Mouse (Mus musculus) layer of hippocampus, adult 9-11 months (tissue): ENCODE measurements around the gene Thada.
"Not testable (repeated sequence)": the region's sequence is repeated elsewhere in the genome, so short reads cannot be mapped to it uniquely, and the experiment has no call there.

Source experiments
- DNase-seq: peaks from one replicate; pipeline ENCODE4 v3.0.0; 2022

The Thada gene

DNA sequence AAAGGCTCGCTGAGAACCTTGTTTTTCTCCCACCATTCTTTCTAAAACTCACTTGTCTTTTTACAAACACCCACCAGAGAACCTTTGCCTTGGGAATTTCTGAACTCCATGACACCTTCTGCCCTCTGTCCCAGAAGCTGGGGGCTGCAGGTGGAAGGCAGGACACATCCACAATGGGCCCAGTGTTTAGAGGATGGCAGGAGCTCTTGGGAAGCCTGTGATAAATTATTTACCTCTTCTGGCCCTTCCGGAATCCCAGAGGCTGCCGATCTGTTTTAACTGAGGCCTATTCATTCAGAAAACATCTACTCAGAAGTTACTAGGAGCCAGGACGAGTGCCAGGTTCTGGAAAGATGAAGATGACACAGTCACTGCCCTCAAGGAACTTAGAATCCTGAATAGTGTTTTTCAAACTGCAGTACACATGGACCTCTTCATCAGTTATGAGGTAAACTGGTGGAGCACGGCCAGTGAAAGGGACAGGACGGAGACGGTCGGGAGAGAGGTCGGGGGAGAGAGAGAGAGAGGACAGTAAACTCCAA is 209.7 kb downstream of the Thada start:
- DNase-seq: no peak

DNA sequence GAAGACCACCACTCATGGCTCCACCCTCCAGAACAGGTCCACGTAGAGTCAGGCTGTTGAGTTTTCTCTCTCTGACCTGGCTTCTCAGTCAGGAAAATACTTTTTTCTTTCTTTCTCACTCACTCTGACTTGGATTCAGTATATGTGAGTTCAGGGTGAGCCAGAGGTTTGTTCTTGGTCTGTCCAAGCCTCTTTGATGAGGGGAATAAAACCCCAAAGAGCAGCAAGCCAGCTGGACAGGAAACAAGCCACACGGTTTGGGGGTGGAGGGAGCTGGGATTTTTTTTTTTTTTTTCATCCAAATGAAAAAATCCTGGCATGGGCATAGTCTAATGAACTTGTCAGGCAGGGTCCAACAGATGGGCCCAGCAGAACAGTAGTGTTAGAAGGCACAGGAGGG is 210.2 kb downstream of the Thada start:
- no peak for DNase-seq

DNA sequence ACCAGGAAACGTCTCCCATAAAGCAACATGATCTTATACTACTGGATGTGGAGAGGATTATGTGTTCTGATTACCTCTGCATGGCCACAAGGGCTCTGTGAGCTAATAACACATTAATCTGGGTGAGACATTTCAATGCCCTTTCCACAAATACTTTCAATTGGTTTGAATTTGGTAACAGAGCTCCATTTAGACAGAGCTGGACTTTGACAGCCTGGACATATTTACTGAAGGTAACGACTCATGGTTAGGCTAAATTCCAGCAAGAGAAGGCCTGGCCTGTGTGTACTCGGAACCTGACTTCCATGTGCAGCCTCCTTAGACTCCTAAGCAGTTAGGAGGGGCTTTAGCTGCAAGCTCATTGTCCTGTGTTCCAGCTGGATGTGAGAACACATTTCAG is 214.6 kb downstream of the Thada start:
- no peak for DNase-seq

DNA sequence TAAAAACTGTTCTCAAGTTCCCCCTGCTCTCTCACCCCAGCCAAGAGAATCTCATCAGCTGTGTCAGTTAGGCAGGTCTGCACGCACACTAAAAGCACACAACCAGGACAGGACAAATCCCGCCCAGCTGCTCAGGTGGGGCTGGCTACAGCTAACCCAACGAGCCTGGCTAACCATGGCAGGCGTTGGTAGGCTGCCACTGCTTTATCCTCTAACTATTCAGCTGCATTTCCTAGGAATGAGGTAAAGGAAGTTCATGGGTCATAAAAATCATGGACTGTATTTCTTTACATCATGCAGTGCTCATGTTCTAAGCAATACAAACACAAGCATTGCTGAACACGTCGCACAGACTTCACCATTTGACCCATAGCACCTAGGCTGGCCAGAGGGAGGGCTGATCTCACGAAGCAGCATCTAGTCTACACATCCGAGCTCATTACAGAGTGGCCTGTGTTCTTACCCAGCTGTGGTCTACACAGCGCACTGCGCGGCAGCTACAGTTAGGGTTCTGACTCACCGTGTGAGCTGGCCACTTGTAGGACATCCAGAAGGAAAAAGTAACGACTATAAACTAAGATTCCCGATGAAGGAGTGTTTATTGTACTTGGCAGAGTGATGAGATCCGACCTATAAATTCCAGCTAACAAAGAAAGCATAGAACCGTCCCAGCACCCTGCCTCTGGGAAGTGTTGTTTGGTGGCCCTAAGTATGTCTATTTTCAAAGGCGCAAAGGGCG is 221.7 kb downstream of the Thada start:
- DNase-seq: no peak

DNA sequence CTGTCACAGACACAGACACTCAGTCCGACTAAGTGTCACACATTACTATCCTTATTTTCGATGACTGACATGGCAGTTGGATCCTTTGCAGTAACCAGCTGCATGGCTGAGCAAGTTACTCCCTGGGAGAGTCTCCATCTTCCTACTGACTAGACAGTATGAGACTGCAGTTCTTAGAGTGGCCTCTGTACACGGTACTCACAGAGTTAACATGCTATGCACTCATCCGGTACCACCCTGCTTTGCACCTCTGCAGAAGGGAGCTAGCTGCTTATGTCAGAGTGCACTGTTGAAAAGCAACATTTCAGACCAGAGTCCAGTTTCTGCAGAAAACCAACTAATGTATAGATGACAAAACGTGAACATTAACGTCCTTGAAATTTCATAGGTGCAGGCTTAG is 222.2 kb downstream of the Thada start:
- no peak for DNase-seq

DNA sequence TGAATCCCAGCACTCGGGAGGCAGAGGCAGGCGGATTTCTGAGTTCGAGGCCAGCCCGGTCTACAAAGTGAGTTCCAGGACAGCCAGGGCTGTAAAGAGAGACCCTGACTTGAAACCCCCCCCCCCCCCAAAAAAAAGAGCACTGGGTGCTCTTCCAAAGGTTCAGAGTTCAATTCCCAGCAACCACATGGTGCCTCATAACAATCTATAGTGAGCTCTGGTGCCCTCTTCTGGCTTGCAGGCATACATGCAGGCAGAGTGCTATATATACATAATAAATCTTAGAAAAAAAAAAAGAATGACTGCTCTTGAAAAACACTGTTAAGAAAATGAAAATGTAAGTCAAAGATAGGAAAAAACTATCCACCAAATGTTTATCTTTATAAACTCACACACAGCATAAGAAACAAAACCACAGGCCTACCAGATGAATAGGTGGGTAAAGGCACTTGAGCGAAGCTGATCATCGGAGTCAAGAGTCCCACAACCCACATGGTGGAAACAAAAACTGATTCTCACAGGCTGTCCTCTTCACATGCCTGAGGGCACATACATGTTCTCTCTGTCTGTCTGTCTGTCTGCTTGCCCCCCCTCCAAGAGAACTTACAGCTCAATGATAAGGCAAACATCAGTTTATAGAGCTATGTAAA is 224.6 kb downstream of the Thada start:
- DNase-seq: no peak

DNA sequence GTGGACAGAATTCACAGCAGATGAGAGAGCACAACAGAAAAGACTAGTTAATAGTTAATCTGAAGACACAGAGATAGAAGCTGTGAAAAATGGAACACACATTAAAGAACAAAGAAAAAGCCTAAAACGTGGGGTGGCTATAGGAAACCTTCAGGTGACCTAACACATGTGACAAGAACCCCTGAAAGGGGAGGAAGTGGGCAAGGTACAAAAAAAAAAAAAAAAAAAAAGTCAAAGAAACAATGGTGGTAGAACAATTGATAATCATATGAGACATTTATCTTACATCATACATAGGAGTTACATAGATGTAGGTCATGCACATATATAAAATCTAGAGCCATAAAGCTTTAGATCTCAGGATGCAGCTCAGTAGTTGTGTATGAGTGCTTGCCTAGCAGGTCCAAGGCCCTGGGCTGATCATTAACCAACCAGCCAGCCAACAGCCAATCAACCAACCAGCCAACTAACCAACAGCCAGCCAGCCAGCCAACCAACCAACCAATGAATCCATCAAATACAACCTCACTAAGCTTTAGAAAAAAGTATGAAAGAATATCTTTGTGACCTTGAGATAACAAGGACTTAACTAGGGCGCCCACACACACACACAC is 226.2 kb downstream of the Thada start:
- DNase-seq: no peak

DNA sequence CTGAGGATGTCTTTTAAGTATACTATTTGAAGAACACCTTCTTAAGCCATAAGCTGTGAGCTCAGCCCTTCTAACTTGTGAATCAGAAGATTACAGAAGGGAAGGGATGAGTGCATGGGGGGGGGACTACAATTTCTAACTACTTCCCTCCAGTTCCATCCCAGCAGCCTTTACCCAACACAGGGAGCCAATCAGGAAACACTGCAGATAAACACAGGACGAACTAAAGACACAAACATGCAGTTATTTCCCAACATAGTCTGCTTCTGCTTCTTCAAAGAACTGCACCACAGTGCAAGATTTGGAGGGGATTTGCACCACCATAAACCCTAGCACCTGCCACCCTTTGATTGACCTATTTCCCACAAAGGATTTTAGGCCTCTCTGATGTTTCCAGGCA is 227.8 kb downstream of the Thada start:
- DNase-seq: no peak

DNA sequence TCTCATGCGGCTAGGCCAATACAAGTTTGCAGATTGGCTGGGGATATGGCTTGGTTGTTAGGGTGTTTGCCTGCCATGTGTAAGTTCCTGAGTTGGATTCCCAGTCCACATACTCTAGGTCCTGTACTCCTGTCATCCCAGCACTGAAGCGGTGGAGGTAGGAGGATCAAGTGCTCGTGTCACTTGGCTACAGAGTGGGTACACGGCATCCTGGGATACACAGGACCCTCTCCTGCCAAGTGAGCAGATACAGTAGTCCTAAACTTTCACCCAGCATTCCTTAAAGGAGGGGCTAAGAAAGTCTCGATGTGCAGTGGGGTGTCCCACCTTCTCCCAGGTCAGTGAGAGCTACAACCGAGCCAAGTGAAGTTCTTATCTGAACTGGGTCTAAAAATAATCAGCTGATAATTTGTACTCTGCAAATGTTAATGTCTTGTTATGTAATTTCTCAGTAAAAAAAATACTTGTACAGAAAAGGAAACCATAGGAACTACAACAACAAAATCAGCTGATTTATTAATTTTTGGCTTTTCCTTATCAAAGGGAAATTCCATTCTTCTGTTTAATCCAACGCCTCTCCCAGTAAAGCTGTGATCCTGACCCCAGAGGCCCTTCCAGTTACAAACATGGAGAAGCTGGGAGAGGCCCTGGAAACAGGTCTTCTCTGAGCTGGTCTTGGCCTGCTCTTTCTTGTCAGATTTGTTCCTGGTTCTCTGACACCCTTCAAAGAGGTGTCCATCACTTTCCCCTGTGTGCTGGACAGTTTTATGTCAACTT is 229.0 kb downstream of the Thada start:
- DNase-seq: no peak

DNA sequence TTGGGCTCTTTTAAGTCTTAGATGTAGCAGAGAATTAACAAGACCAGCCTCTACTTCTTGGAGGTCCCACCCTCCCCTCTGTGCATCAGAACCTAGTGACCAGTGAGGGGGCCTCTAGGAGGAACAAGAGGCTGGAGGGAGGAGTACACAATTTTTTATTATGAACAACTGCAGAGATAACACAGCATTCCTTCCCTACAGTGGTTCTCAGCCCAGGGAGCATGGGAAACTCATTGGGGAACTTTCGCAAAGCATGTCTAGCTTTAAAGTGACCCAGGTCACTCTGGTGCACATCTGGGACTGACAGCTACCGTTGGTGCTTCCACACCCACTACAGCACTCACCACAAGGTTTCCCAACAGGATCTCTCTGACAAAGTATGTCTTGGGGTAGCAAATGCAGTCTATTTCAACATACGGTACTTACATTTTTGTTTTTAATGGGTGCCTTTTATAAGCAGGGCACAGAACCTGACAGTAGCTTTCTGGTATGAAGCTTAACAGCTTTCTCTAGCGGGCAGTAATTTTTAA is 230.5 kb downstream of the Thada start:
- DNase-seq: no peak

DNA sequence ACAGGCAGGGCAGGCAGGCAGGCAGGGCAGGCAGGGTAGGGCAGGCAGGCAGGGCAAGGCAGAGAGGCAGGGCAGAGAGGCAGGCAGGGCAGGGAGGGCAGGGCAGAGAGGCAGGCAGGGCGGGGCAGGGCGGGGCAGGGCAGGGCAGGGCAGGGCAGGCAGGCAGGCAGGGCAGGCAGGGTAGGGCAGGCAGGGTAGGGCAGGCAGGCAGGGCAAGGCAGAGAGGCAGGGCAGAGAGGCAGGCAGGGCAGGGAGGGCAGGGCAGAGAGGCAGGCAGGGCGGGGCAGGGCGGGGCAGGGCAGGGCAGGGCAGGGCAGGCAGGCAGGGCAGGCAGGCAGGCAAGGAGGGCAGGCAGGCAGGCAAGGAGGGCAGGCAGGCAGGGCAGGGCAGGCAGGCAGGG is 231.2 kb downstream of the Thada start:
- DNase-seq: not testable (repeated sequence)

DNA sequence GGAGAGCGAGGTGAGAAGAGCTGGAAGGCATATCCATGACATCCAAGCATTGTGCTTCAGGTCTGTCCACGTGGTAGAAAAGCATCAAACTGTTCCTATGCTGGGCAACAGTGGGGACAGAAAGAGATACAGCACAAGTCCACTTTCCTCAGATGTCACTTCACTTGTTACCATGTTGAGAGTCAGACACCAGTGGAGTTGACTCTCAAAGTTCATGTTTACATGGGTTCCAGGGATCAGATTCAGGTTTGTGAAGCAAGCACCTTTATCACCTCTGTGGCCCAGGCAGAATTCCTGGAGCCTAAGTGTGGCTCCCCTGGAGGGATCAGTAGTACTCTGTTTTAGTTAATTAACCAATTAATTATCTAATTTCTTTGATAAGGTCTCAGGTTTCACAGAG is 232.2 kb downstream of the Thada start:
- DNase-seq: no peak

DNA sequence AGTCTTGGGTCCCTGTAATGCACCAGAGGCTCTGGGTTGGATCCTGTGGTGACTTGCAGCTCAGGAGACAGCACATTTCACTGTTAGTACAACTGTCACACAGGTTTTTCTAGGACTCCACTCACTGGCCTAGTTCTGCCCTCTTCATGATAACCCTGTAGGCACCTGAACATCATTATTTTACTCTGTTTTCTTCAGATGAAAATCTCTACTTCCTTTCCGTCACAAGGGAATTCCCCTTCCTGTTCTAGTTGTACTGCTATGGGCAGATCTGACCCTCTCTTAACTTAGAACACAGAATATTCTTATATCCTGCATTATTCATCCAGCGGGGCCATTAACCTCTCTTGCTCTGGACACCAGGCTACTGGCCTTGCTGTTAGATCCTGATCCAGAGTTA is 234.6 kb downstream of the Thada start:
- DNase-seq: no peak

DNA sequence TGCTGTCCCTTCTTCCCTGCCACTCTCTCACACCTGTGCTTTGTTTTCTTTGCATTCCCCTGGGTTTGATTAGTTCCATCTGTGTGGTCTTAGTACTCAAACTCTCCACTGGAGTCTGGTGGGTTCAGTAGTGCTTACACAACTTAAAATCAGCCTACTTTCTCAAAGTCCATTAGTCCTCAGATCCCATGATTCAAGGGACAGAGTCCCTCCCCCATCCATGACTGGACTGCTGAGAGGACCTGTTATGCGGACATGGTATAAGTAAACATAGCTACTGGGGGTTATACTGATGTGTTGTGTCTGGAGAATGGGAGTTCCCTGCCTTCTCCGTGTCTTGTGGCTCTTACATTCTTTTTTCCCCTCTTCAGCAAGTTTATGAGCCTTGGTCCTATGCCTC is 237.8 kb downstream of the Thada start:
- DNase-seq: no peak

DNA sequence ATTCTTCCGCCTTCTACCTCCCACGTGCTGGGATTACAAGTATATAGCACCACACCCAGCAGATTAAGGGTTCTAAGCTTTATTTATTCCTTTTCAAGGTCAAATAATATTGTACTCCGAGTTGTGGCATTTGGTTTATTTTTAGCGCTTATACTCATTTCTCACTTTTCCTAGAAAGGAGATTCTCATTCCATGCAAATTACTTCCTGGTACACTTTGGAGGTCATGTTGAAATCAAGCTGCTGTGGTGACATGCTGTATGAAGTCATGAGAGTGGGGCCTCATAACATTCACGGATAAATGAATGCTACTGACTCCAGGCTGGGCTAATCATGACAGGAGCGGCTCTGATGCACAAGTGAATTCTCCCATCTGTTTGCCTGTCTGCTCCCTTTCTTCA is 239.3 kb downstream of the Thada start:
- DNase-seq: no peak

DNA sequence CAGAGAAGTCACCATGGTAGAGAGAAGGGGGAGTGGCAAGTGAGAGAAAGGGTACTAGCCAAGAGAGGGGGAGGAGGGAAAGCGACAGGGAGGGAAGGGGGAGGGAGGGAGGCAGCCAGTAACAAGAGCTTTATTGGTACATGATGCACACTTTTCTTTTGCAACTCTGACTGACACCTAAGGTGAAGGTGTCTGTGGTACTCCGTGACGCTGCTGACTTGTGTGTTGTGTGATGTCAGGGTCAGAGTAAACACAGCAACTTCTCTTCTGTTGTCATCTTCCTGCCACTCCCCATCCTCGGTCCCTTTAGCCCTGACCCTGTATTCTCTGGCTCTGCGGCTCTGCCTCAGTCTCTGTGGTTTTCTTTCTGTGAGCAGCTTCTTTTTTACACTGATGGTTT is 239.8 kb downstream of the Thada start:
- DNase-seq: no peak

DNA sequence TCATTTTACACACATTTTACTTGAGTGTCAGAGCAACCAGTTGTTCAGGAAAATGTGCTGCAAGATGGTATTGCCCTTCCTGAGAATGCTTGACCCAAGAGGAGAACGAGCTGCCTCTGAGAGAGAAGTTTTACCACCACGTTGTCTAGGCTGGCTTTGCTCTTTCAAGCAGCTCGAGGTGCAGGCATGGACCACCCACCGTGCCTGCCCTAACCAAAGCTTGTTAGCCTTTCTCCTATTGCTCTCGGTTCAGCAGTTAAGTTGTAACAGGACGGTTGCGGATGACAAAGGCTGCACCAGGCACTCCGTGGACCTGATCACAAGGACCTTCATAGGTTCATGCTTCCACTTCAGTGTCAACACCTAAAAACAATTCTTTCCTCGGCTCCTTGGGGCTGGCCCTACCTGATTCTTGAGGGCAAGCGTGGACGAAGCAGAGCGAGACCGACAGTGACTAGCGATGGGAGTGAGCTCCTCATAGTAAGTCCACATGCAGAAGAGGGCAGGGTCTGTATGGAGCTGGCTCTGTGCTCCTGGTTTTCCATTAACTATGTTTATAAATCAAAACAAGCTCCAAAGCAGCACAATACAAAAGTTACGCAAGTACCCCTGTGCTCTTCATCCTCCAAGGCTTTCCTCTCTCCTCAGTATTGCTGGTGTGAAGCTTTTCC is 241.7 kb downstream of the Thada start:
- DNase-seq: no peak

DNA sequence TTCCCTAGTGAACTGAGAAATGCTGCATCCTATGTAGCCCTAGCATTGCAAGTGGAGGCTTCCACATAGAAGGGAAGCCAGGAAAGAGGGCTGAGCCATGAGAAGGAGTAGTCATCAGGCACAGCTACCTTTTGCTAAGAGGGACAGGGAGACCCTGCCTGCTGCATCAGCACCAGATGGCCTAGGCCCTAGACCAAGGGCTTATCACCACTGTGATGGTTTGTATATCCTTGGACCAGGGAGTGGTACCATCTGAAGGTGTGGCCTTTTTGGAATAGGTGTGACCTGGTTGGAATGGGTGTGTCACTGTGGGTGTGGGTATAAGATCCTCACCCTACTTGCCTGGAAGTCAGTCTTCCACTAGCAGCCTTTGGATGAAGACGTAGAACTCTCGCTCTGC is 247.2 kb downstream of the Thada start:
- DNase-seq: not testable (repeated sequence)

DNA sequence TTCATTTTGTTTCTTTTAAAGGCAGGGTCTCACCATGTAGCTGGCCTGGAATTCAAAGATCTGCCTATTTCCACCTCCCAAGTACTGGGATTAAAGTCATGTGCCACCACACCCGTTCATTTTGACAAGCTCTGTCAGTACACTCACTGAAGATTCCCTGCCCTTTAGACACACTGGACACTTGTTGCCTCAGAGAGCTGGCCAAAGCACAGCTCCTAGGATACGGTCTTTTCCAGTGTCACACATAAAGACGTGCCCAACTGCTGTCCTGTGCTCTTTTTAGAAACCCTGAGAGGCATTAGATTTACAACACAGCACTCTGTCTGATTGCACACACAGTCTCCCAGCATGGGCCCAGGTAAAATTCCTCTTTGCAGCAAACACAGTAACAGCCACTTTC is 248.3 kb downstream of the Thada start:
- DNase-seq: no peak

DNA sequence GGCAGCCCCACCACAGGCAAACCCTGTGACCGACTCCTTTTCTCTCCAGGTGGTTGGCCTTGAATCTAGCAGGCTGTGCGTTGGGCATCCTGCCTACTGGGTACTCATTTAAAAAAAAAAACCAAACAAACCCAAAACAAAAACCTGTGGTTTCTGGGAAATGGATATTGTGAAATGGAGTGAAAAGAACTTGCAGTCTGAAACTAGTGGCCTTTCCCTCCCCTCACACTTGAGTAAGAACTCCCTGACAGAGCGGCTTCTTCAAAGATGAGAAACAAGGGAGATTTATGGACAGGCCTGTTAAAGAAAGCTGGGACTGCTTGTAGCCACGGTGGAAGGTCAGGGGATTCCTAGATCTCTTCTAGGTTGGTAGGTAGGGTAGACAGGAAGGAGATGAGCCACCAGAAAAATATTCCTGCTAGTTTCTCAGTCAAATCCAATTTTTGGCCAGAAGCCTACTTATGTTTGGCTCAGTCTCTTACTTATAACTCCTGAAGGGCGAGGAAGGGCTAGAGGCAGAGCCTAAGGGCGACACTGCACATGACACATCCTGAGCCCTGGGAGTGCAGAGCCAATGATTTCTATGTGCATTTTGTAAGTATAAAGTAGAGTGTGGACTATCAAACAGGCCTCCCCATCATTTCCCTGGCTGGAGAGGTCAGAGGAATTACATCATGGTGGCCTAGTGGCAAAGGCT is 250.6 kb downstream of the Thada start:
- DNase-seq: no peak

DNA sequence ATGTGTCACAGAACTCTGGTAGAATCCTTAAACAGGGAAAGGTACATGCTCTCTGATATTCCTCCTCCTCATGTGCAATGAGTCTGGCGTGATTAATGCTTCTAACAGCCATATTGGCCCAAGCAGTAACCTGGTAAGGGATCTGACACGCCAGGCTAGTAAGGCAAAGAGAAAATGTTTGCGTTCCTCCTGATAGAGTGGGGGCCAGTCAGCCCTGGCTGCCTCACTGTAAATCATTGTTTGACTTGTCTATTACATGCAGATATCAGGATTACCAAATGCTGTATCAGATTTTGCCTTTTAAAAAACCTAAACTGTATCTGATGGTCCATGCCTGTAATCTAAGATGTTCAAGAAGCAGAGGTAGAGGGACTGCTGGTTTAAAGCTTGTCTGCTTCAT is 252.5 kb downstream of the Thada start:
- no peak for DNase-seq

DNA sequence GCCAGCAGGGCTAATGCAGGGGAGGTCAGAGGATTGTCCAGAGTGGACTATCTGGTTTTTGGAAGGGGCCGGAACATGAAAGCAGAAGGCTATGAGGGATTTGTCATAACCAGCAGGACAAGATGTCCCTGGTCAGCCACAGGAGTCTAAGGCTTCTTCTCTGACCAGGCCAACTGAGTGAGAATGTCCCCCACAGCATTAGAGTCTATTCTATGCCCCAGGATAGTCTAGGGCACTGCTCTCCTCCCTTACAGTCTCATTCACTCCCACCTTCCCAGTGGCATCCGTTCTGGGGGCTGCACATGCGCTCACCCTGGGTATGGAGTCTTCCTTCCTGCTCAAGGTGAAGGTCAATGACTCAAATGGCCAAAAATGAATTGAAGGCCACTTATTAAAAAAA is 258.4 kb downstream of the Thada start:
- DNase-seq: no peak
